Mouse (Mus musculus) MEL-GATA-1-ER (cell line): ENCODE results near the gene Purb.
"Not testable (repeated sequence)": the region's sequence is repeated elsewhere in the genome, so short reads cannot be mapped to it uniquely, and the experiment has no call there.

Experiments used
- DNase-seq: peaks from one replicate; pipeline ENCODE4 v3.0.0-alpha.2; 2012; ENCODE audit warnings: low read depth; ENCODE audit errors: extremely low read depth

Purb gene

GRCm38 (mm10) chr11:6445441-6445840 is 30.3 kb downstream of the Purb start:
- DNase-seq, result no peak

- peak; percentile 99 for DNase-seq
These were observed 31.5 kb downstream of the Purb start, which contains the start of gene H2afv for GRCm38 (mm10) chr11:6444077-6444853. Gene H2afv, minus strand, starts transcription at chr11:6444443.

- DNase-seq, result no peak
These were observed 32.0 kb downstream of the Purb start for GRCm38 (mm10) chr11:6443727-6444076.

GRCm38 (mm10) chr11:6443102-6443501 is 32.6 kb downstream of the Purb start:
- DNase-seq, result no peak

- DNase-seq, result no peak
These were observed 33.2 kb downstream of the Purb start for GRCm38 (mm10) chr11:6442566-6442965.

GRCm38 (mm10) chr11:6440171-6440570 is 35.5 kb downstream of the Purb start:
- no peak for DNase-seq

GRCm38 (mm10) chr11:6437667-6438066 is 38.0 kb downstream of the Purb start:
- DNase-seq, result no peak

- no peak for DNase-seq
These were observed 39.3 kb downstream of the Purb start for GRCm38 (mm10) chr11:6436442-6436841.

- no peak for DNase-seq
These were observed 45.5 kb downstream of the Purb start for GRCm38 (mm10) chr11:6430186-6430585.

- DNase-seq, result no peak
These were observed 54.9 kb downstream of the Purb start for GRCm38 (mm10) chr11:6420722-6421350.

GRCm38 (mm10) chr11:6420283-6420703 is 55.4 kb downstream of the Purb start:
- no peak for DNase-seq

- DNase-seq, result not testable (repeated sequence)
These were observed 56.6 kb downstream of the Purb start for GRCm38 (mm10) chr11:6419156-6419555.

- no peak for DNase-seq
These were observed 57.0 kb downstream of the Purb start for GRCm38 (mm10) chr11:6418751-6419150.
